Mouse (Mus musculus) neural tube, embryonic 10.5 days (tissue): Measurements from ENCODE around the gene Aldh3a2.
"Not testable (repeated sequence)": the region's sequence is repeated elsewhere in the genome, so short reads cannot be mapped to it uniquely, and the experiment has no call there.

Source experiments
- DNase-seq: peaks from one replicate; pipeline ENCODE4 v3.0.0-alpha.2; 2017; ENCODE audit warnings: low spot score; ENCODE audit errors: extremely low spot score

Aldh3a2 gene

GRCm38 (mm10) chr11:61266551-61267533 lies at the start of gene Aldh3a2:
Gene Aldh3a2 (minus strand): TSS chr11:61267464.
- DNase-seq, result peak; percentile 96

- no peak for DNase-seq
Observed at GRCm38 (mm10) chr11:61316864-61317263, 49.6 kb upstream of the Aldh3a2 start.

- DNase-seq, result no peak
Observed at GRCm38 (mm10) chr11:61310321-61310720, 43.1 kb upstream of the Aldh3a2 start.

- DNase-seq, result no peak
Observed at GRCm38 (mm10) chr11:61309831-61310230, 42.6 kb upstream of the Aldh3a2 start.

GRCm38 (mm10) chr11:61307795-61308194 lies 40.5 kb upstream of the Aldh3a2 start:
- DNase-seq, result no peak

GRCm38 (mm10) chr11:61305377-61305776 lies 38.1 kb upstream of the Aldh3a2 start:
- DNase-seq, result no peak

GRCm38 (mm10) chr11:61304535-61304934 lies 37.3 kb upstream of the Aldh3a2 start:
- not testable (repeated sequence) for DNase-seq

GRCm38 (mm10) chr11:61300716-61301392 lies 33.6 kb upstream of the Aldh3a2 start:
- DNase-seq, result peak; percentile 30

GRCm38 (mm10) chr11:61300205-61300604 lies 32.9 kb upstream of the Aldh3a2 start:
- DNase-seq, result no peak

GRCm38 (mm10) chr11:61297901-61298300 lies 30.6 kb upstream of the Aldh3a2 start:
- DNase-seq, result no peak

- DNase-seq, result no peak
Observed at GRCm38 (mm10) chr11:61297326-61297725, 30.1 kb upstream of the Aldh3a2 start.

GRCm38 (mm10) chr11:61296556-61296955 lies 29.3 kb upstream of the Aldh3a2 start:
- no peak for DNase-seq

- no peak for DNase-seq
Observed at GRCm38 (mm10) chr11:61295556-61295955, 28.3 kb upstream of the Aldh3a2 start.

- no peak for DNase-seq
Observed at GRCm38 (mm10) chr11:61294431-61294830, 27.2 kb upstream of the Aldh3a2 start.

GRCm38 (mm10) chr11:61293251-61293650 lies 26.0 kb upstream of the Aldh3a2 start:
- no peak for DNase-seq

- no peak for DNase-seq
Observed at GRCm38 (mm10) chr11:61284323-61284722, 17.1 kb upstream of the Aldh3a2 start.

GRCm38 (mm10) chr11:61283414-61284049 lies 16.3 kb upstream of the Aldh3a2 start:
- no peak for DNase-seq

- no peak for DNase-seq
Observed at GRCm38 (mm10) chr11:61278445-61279077, 11.3 kb upstream of the Aldh3a2 start.

GRCm38 (mm10) chr11:61277937-61278336 lies 10.7 kb upstream of the Aldh3a2 start:
- no peak for DNase-seq

GRCm38 (mm10) chr11:61276482-61276881 lies 9.2 kb upstream of the Aldh3a2 start:
- DNase-seq, result no peak

- DNase-seq, result no peak
Observed at GRCm38 (mm10) chr11:61275106-61275505, 7.8 kb upstream of the Aldh3a2 start.
